In the genomic region with DNA sequence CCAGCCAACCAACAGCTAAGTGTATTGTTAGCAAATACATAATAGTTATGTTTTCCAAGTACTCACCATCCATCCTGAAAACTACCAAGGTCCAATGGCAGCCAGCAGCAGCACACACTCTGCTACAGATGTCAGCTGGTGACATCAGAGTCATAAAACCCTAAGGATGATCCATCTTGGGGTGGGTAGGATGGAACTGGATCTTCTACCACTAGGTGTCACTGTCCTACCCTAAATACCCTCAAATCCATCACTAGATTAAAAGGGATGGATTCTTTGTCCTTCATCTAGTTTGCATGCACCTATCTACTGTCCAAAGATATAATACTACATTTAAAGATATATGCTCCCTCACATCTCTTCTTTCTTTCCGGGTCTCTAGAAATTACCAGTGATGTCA, we compare ENCODE assay signal across 8 mouse cellular contexts.
DNase-seq lines count a peak whose midpoint lies in the region; TF ChIP-seq lines count a peak whose summit lies in the region.

No protein-coding gene starts in this region.

- H3K27me3 ChIP-seq in heart, embryonic 10.5 days (ENCODE audit: insufficient read depth, poor library complexity, severe bottlenecking), result no peaks in the 10 kb centered on the region
- no peaks in the 10 kb centered on the region for H3K27me3 ChIP-seq in thymus, adult 2 months (ENCODE audit: control insufficient read depth, insufficient read depth, low read length)

- H3K9me3 ChIP-seq in heart, embryonic 10.5 days, result no peaks in the 10 kb centered on the region

- TF ChIP-seq CTCF in thymus, adult 2 months (IDR thresholded peaks at IDR 0.05; ENCODE audit: borderline replicate concordance, control insufficient read depth, extremely low read depth, insufficient read depth, low read length, poor library complexity), result no peak

- H3K4me1 ChIP-seq in heart, embryonic 10.5 days, result no peaks in the 10 kb centered on the region
- H3K4me1 ChIP-seq in thymus, adult 2 months (replicated peaks; ENCODE audit: control insufficient read depth, insufficient read depth, low read length), result no peaks in the 10 kb centered on the region

- no peak overlapping the region for H3K27ac ChIP-seq in heart, embryonic 10.5 days
- no peak overlapping the region for H3K27ac ChIP-seq in thymus, adult 2 months (ENCODE audit: control insufficient read depth, insufficient read depth, low read length)

- no peak overlapping the region for H3K4me3 ChIP-seq in heart, embryonic 10.5 days
- H3K4me3 ChIP-seq in thymus, adult 2 months (ENCODE audit: control insufficient read depth, insufficient read depth, low read length), result no peak overlapping the region

- no peak for TF ChIP-seq POLR2A in thymus, adult 2 months (IDR thresholded peaks at IDR 0.05; ENCODE audit: control insufficient read depth, extremely low read depth, insufficient read depth, low read length, poor library complexity)

- DNase-seq in heart, adult 11 months, result peak; percentile 92
- DNase-seq in heart, embryonic 10.5 days (ENCODE audit: low spot score), result no peak
- DNase-seq in thymus, adult 2 months, result peak; percentile 1
- DNase-seq in thymus, adult 18-20 months, result no peak
- DNase-seq in embryo, embryonic 10 days (ENCODE audit: low spot score), result peak; percentile 68
- peak; percentile 11 to 72 for DNase-seq in layer of hippocampus, adult 18-20 months (ENCODE audit: low spot score in 2 of 2)
- DNase-seq in retina, postnatal 7 days (ENCODE audit: low read depth, low spot score), result peak; percentile 11
- DNase-seq in spleen, postnatal 10 days (ENCODE audit: low spot score in 2 of 2), result no peak

- H3K36me3 ChIP-seq in heart, embryonic 10.5 days, result no peaks in the 10 kb centered on the region
- no peaks in the 10 kb centered on the region for H3K36me3 ChIP-seq in thymus, adult 2 months (ENCODE audit: control insufficient read depth, insufficient read depth, low read length)

- WGBS in heart, embryonic 10.5 days, result 67% methylated on average over 1 of the region's 1 CpGs
- WGBS in thymus, adult 2 months, result 71% methylated on average over 1 of the region's 1 CpGs

Comparison
In these comparisons a context has a peak if more than half of its experiments do, and no peak if none do; other contexts are left out.
1. DNase-seq: peak in heart, adult 11 months (single experiment), thymus, adult 2 months (single experiment), embryo, embryonic 10 days (single experiment), layer of hippocampus, adult 18-20 months (2 of 2) and retina, postnatal 7 days (single experiment); none in heart, embryonic 10.5 days (single experiment), thymus, adult 18-20 months (0 of 2) and spleen, postnatal 10 days (0 of 2).